11 mouse cellular contexts compared by ENCODE assay signal in the genomic region with DNA sequence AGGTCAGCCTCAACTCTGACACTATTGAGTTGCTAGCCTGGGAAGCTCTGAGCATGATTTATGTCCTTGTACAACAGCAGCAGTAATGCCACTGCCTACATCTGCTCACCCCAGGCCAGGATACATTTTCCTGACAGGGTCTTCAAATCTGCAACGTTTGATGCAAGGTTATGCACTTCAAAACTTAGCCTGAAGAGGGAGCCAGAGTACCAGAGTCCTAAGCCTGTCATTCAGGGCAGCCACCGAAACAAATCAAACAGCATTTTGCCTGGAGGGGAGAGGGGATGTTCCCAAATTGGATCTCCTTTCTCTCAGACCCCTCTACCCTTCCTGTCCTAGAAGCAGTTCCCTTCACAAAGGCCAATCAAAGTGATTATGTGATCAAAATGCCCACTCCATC. TPM values are rescaled to one million over a fixed set of nuclear protein-coding genes. Genes with fewer than 3 reads are reported as not detected.
DNase-seq lines count a peak whose midpoint lies in the region; ATAC-seq and TF ChIP-seq lines count a peak whose summit lies in the region.
"Had no signal": no experiment of that assay in that cellular context is flagged by ENCODE, and none has a peak within 500 bp of the region (broad histone marks: within the 10 kb centered on the region; RNA-seq: fewer than 3 reads in every experiment).

No protein-coding gene starts in this region.

- H3K9ac ChIP-seq in liver, postnatal 0 days (replicated peaks), result no peak overlapping the region
- no peak overlapping the region for H3K9ac ChIP-seq in embryonic facial prominence, embryonic 14.5 days (ENCODE audit: low read depth, low read length)
- H3K9ac ChIP-seq: embryonic facial prominence, embryonic 15.5 days; limb, embryonic 13.5 days had no signal

- no peak for TF ChIP-seq EP300 in liver, postnatal 0 days (IDR thresholded peaks at IDR 0.05; ENCODE audit: low read depth)

- intact Hi-C loops in left cerebral cortex, postnatal 4 days (cut with DNase I), result no loop called here

- 5% methylated on average over 2 of the region's 2 CpGs for WGBS in liver, postnatal 0 days (ENCODE audit: insufficient replicate concordance)
- WGBS in embryonic facial prominence, embryonic 14.5 days, result 0% methylated on average over 2 of the region's 2 CpGs

- no peaks in the 10 kb centered on the region for H3K27me3 ChIP-seq in liver, postnatal 0 days (ENCODE audit: insufficient read depth, low read length)
- no peaks in the 10 kb centered on the region for H3K27me3 ChIP-seq in embryonic facial prominence, embryonic 14.5 days (replicated peaks; ENCODE audit: control insufficient read depth, insufficient read depth, low read length)
- H3K27me3 ChIP-seq: embryonic facial prominence, embryonic 15.5 days; limb, embryonic 13.5 days had no signal

- no peak for ATAC-seq in liver, postnatal 0 days
- no peak for ATAC-seq in embryonic facial prominence, embryonic 14.5 days (ENCODE audit: low read depth)
- ATAC-seq in cerebellum, adult (ENCODE audit: insufficient number of reproducible peaks, low FRiP score, low TSS enrichment), result no peak

- no peaks in the 10 kb centered on the region for H3K9me3 ChIP-seq in liver, postnatal 0 days (ENCODE audit: low read length)
- H3K9me3 ChIP-seq in embryonic facial prominence, embryonic 14.5 days (ENCODE audit: control insufficient read depth, low read length), result no peaks in the 10 kb centered on the region
- H3K9me3 ChIP-seq: embryonic facial prominence, embryonic 15.5 days; limb, embryonic 13.5 days had no signal

- no peak overlapping the region for H3K4me2 ChIP-seq in liver, postnatal 0 days (ENCODE audit: low read depth, low read length)
- H3K4me2 ChIP-seq in embryonic facial prominence, embryonic 14.5 days (ENCODE audit: low read depth, low read length), result no peak overlapping the region
- H3K4me2 ChIP-seq: embryonic facial prominence, embryonic 15.5 days; limb, embryonic 13.5 days had no signal

- H3K4me3 ChIP-seq in liver, postnatal 0 days (ENCODE audit: low read depth, low read length), result no peak overlapping the region
- H3K4me3 ChIP-seq in embryonic facial prominence, embryonic 14.5 days (ENCODE audit: low read depth, low read length), result no peak overlapping the region
- H3K4me3 ChIP-seq: embryonic facial prominence, embryonic 15.5 days; limb, embryonic 13.5 days had no signal

- TF ChIP-seq CTCF in liver, postnatal 0 days (IDR thresholded peaks at IDR 0.05; ENCODE audit: low read depth), result peak; percentile 55

- H3K36me3 ChIP-seq in liver, postnatal 0 days (replicated peaks; ENCODE audit: insufficient read depth, low read length), result no peaks in the 10 kb centered on the region
- H3K36me3 ChIP-seq in embryonic facial prominence, embryonic 14.5 days (ENCODE audit: control insufficient read depth, insufficient read depth, low read length), result no peaks in the 10 kb centered on the region
- H3K36me3 ChIP-seq: embryonic facial prominence, embryonic 15.5 days; limb, embryonic 13.5 days had no signal

- no peak overlapping the region for H3K27ac ChIP-seq in liver, postnatal 0 days (ENCODE audit: low read depth)
- H3K27ac ChIP-seq in embryonic facial prominence, embryonic 14.5 days (replicated peaks; ENCODE audit: low read depth, low read length), result no peak overlapping the region
- H3K27ac ChIP-seq: embryonic facial prominence, embryonic 15.5 days; limb, embryonic 13.5 days had no signal

- DNase-seq in adrenal gland, postnatal 10 days, result peak; percentile 28
- no peak for DNase-seq in adrenal gland, postnatal 4 days (ENCODE audit: low spot score in 2 of 2)
- peak; percentile 17 for DNase-seq in liver, postnatal 0 days
- no peak for DNase-seq in liver
- DNase-seq in embryonic facial prominence, embryonic 14.5 days (ENCODE audit: low spot score), result peak; percentile 30
- DNase-seq in left cerebral cortex, postnatal 4 days, result peak; percentile 17
- peak; percentile 39 for DNase-seq in retina, postnatal 7 days (ENCODE audit: low read depth, low spot score)

- H3K4me1 ChIP-seq in liver, postnatal 0 days (ENCODE audit: insufficient read depth), result no peaks in the 10 kb centered on the region
- H3K4me1 ChIP-seq in embryonic facial prominence, embryonic 14.5 days (ENCODE audit: control insufficient read depth, insufficient read depth, low read length), result no peaks in the 10 kb centered on the region
- H3K4me1 ChIP-seq: embryonic facial prominence, embryonic 15.5 days; limb, embryonic 13.5 days had no signal

RNA-seq across cellular contexts. Expression of a gene that starts 30.1 kb away (rescaled TPM):
- not detected for total RNA-seq in adrenal gland, postnatal 10 days (2021)
- not detected for total RNA-seq in adrenal gland, postnatal 4 days (2021)
- polyA plus RNA-seq in liver, postnatal 0 days (2015; fragmentation: Nextera tagmentation; extraction: Ambion mirVana), result not detected in 2 replicates
- 2.1 TPM in 2 replicates for polyA plus RNA-seq in embryonic facial prominence, embryonic 14.5 days (2014; fragmentation: Nextera tagmentation; extraction: Ambion mirVana)
- total RNA-seq in left cerebral cortex, postnatal 4 days (2021), result not detected
- polyA plus RNA-seq: C2C12; limb, embryonic 13.5 days had no signal

RNA-seq across cellular contexts. Expression of a gene that starts 45.9 kb away (rescaled TPM):
- total RNA-seq in adrenal gland, postnatal 10 days (2021), result not detected
- total RNA-seq in adrenal gland, postnatal 4 days (2021), result not detected
- not detected in 2 replicates for polyA plus RNA-seq in liver, postnatal 0 days (2015; fragmentation: Nextera tagmentation; extraction: Ambion mirVana)
- polyA plus RNA-seq in embryonic facial prominence, embryonic 14.5 days (2014; fragmentation: Nextera tagmentation; extraction: Ambion mirVana), result not detected in 2 replicates
- not detected for total RNA-seq in left cerebral cortex, postnatal 4 days (2021)
- polyA plus RNA-seq: embryonic facial prominence, embryonic 15.5 days; limb, embryonic 13.5 days had no signal

Comparison
In these comparisons a context has a peak if more than half of its experiments do, and no peak if none do; other contexts are left out.
1. DNase-seq: peak in adrenal gland, postnatal 10 days (single experiment), liver, postnatal 0 days (single experiment), embryonic facial prominence, embryonic 14.5 days (single experiment), left cerebral cortex, postnatal 4 days (single experiment) and retina, postnatal 7 days (single experiment); none in adrenal gland, postnatal 4 days (0 of 2) and liver (single experiment).